Mouse (Mus musculus) liver, adult (tissue): Measurements from ENCODE around the gene Cxxc4.
A peak's percentile ranks its signal among the peaks of the same experiment; 100 is the strongest.

Experiments
- GATA4 ChIP-seq: IDR thresholded peaks from 2 replicates; pipeline ENCODE4 v1.6.1; 2014; ENCODE audit warnings: mild to moderate bottlenecking, low read length; ENCODE audit not compliant: insufficient replicate concordance

The Cxxc4 gene

DNA sequence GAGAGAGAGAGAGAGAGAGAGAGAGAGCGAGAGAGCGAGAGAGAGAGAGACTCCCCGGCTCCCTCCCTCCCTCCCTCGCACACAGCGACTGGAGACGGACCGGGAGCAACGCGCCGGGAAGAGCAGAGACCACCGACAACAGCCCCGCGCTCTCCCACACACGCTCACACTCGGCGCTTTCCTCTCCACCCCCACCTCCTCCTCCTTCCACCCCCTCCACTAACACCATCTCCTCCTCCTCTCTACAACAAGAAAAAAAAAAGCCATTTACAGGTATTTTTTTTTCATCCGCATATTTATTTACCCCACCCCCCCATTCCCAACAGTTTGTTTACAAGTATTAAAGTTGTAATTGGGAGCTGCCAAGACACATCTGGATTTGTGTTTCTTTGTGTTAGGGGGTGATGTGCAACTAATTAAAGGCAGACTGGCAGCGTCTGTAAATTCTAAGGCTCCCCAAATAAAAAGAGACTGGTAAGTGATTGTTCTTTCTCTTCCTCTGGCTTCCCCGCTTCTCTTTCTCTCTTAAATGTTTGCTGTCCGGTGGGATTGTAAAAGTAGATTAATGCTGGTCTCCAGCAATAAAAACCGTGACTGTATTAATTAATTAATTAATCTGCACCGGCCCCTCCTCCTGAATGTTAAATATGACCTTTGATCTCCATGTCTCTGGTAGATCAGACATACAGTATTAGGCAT is at the start of gene Cxxc4:
TSS of gene Cxxc4 (plus strand) at position 71 of the 699 bp plus-strand sequence.
- no peak for TF ChIP-seq GATA4

DNA sequence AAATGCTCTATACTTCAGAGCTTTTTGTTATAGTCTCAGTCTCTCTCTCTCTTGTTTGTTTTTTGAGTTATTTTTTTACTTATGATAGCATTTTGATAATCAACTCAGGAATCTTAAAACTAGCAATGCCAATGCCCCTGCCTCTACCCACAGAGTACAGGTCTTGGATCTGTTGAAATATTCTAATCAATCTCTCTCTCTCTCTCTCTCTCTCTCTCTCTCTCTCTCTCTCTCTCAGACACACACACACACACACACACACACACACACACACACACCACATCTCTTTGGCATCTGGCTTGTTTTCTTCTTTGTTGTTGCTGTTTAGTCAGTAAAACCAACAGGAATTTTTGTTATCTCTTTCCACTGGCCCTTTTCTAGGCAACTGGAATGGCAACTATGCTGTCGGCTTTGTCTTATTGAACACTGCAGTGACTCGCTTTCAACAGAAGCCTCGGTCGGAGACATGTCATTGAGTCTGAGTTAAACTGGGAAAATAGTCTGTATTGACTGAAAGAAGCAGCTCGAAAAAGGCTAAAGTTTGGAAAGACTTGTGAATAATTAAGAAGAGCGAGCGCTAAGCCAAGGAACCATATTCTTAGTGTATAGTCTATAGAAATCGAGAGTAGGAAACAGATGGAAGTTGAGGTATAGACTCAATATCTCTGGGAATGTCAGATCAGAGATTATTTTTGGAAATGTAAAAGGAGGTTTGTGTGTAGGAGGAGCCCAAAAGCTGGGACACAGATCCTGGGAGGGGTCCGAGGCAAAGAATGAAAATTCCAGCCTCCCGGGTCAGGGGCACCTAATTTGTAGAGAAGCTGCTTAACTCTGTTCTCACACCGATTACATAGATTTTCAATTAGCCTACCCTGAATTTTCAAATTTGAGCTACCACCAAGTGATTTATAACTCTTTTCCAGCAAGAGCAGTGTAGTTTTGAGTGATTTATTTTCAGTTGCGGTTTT is 47.0 kb upstream of the Cxxc4 start:
- TF ChIP-seq GATA4, result no peak

DNA sequence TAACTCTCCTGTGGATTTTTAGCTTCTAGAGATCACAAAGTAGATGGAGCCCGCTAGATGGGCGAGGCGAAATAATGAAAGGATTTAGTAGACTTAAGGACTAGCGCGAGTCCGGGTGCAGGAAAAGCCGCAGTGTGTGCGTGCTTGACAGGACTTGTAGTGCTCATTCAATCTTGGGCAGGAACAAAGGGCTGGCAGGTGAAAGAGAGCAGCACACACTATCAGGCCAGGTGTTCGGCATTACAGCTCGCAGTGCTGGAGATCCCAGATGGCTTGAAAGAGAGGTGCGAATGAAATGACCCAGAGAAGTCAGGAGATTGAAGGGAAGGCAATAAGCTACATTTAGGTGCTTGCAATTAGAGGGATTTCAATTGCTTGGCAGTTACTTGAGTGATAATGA is 46.2 kb upstream of the Cxxc4 start:
- TF ChIP-seq GATA4, result no peak

DNA sequence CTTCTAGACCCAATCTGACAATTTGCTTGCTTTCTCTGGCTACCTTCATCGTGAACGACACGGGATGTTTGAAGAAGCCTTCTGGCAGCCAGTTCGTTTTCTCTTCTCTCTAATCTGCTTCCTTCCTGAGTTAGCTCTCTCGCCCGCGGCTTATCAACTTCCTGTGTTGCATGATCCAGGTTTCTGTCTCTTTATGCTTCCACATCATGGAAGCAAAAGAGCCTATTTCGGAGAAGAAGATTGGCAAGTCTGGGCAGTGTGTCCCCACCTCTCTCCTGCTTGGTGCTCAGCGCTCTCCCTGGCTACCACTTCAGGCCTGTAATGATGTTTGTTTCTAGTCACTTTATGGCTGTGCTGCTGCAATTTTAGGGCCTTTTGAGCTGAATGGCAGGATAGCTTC is 36.4 kb upstream of the Cxxc4 start:
- peak; percentile 86; the same call in 1 of the 2 replicates for TF ChIP-seq GATA4

DNA sequence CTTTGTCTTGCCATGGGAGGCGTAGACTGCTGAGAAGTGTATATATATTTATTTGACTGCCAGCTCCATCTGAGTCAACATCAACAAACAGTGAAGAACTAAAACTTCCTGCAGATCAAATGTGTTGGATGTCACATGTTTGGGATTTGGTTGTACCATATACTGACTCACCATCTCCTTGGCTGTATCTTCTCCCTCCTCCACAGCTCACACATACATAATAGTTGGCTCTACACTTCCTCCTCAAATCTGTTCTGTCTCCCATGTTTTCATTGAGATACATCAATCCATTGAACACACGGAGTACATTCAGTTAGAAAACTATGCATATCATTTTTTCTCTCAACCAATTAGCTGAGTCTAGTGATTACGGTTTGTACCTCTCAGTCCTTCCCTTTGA is 29.7 kb upstream of the Cxxc4 start:
- no peak for TF ChIP-seq GATA4

DNA sequence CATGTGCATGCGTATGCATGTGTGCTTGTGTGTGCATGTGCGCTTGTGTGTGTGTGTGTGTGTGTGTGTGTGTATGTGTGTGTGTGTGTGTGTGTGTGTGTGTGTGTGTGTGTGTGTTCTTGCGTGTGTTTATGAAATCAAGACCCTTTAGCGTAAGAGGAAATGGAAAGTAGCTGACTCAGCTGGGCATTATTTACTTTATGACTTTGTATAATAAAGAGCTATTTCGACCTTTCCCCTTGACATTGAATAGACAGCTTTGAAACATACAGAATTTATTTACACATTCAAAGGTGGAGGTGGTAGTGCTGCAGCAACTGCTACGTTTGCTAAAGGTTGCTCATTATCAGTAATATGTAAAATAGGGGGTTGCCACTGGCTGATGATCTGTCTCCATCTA is 25.3 kb upstream of the Cxxc4 start:
- no peak for TF ChIP-seq GATA4

DNA sequence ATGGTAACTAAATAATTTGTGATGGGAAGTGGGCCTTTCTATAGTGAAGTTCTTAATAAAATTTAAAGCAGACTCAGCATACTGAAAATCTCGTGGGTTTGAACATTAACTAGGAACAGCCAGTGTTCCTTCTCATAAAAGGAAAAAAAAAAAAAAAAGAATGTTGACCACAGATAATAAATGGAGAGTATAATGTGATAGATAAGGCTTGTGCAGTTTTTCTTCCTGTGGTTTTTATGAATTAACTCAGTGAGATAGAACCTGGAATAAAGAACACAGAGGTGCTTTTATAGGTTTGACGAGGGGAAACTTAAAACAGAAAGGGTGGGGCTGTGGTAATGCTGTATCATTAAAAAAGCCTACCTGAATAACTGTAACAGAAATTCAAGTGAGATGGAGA is 15.3 kb upstream of the Cxxc4 start:
- no peak for TF ChIP-seq GATA4

DNA sequence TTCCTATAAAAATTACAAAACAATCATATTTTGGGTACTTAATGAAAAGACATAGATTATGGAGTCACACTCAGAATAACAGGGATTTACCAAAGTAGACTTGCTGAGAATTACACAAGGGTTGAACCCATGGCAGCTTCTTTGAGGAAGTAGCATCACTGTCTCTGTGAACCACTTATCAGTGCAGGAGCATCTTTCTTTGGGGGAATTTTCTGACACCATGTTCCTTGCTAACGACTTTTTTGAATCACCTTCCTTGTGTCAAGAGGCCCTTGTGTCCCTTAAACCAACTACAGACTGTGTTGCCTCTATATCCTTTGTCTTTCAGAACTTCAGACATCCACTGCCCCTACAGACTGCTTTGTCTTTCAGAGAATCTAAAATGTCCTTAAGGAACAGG is 13.7 kb upstream of the Cxxc4 start:
- TF ChIP-seq GATA4, result no peak

DNA sequence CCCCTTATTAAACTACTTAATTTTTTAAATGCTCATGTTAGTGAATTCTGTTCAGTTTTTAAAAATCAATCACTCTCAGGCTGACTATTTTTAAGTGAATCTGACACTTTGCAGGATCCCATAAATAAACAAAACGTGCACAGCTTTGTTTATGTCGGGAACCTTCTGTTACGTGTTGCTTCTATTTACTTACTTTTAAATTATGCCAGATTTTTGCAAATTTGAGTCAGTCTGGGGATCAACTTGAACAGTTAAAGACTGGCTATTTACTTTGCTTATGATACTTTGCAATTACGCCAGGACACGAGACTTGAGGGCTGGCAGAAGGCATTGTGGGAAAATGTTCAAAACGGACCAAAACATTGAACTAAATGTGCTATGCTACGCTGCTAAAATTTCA is 12.3 kb upstream of the Cxxc4 start:
- no peak for TF ChIP-seq GATA4

DNA sequence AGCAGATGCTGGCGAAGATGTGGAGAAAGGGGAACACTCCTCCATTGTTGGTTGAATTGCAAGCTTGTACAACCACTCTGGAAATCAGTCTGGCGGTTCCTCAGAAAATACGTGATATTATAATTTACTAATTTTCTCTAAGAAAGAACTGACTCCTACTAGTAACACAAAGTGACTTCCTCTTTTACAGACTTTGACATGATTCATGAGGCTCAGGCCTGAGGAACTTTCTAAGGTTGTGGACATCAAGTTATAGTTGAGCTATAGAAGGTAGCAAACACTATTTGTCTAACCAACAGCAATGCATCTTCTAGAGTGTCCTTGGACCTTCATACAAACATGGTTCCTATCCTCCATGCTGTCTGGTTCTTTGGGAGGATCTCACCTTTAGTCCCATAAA is 10.4 kb upstream of the Cxxc4 start:
- no peak for TF ChIP-seq GATA4

DNA sequence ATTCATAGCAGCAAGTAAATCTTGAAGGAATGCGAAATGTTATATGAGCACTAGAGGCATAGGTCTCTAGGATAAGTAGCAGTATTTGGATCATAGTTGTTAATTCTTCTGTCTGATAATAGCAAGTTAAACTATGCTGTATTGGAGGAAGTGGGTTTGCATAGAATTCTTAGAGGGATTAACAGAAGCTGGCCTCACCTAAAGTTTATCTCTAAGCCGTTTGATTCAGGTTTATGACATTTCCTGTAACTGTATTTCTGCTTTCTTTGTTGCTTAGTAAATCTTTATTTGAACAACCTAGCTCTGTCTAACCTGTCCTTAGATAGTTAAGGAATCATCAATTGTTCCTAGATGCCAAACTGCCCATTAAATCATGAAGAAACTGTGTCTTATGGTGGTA is 3.5 kb upstream of the Cxxc4 start:
- no peak for TF ChIP-seq GATA4

DNA sequence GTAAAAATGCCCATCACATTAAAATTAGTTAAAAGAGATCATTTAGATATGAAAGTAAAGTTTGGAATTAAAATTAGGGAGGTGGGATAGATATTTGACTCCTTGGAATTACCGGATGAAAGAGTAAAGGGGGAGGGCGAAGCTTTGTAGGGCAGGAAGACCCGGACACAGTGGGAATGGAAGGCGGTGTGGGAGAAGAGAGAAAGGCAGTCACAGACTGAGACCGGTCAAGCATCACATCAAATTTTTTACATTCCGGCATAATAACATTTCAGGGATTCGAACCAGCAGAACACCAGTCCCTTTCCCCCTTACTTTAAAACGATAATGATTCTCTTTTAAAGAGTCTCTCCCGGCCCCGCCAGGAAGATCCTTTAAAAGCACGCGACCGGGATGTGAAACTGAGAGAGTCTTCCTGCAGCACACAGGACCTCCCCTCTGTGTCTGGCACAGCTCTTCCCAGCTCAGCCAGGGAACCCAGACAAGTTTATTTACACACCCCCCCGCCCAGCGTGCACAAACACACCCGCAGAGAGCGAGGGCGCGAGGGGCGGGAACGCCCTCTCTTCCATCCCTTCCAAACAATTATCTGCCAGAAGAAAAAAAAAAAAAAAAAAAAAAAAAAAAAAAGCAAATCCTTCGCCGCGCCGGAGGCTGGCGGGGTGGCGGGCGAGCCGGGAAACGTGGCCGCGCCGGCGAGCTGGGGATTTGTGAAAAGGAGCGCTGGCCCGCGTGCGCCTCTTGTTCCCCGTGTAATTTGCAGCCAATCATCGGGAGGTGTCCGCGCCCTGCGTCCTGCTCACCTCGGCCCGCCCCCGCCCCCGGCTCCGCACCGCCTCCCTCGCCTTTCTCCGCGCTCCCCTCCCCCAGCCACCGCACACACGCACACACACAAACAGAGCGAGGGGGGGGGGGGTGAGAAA is 532 bp upstream of the Cxxc4 start:
- TF ChIP-seq GATA4, result no peak

DNA sequence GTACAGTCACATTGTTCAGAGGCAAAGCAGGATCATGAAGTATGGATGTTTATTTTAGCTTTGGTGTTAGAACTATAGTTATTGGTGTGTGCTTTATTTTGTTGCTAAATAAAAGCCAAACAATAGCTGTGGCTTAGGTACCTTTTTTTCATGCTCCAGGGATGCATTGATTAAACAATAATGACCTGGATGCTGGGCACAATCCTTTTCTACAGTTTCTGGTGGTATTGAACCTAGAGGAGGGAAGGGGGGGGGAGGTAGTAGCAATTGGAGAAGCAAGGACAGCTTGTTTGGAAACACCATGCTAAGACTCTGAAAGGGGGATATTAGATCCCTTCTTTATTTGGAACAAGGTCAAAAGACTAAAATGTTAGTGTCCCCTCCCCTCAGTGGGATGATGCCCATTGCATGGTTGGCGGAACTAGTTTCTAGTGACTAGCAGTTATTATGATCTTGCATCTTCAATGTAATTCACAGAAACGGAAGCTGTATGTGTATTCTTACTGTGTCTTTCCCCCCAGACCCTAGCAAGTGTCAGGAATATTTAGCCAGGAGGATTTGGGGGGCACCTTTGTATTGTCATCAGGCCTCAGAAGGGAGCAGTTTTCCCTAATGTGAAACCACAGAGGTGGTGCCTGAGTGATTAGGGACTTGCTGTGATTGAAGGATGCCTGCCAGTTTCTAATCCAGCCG is 975 bp downstream of the Cxxc4 start:
- no peak for TF ChIP-seq GATA4

DNA sequence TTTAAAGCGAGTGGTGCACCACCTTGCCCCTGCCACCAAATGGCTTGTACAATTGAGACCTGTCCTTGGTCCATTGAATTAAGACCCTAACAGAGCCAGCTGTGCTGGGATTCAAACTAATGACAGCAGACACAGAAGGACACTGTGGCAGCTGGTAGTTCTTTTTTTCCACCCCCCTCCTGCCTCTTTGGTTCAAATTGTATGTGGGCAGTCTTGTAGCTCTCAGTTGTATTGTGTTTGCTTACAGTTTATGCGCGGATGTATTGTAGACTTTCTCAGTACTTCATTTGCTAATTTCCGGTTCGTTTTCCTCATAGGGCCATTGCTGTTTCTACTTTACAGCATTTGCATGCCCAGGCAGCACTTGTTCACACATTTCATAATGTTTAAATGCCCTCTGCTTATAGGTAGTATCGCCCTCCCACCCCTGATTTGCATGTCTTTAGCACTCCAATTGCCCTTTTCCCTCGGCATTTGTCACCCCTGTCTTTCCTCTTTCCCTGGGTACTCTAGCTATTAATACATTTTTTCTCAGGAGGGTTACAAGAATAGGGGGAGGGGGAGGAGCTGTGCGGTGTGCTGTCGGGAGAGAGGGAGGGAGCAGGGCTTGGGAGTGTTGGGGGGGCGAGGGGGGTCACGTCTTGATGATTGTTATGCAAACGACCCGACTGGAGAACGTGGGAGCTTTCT is 2.5 kb downstream of the Cxxc4 start:
- no peak for TF ChIP-seq GATA4

DNA sequence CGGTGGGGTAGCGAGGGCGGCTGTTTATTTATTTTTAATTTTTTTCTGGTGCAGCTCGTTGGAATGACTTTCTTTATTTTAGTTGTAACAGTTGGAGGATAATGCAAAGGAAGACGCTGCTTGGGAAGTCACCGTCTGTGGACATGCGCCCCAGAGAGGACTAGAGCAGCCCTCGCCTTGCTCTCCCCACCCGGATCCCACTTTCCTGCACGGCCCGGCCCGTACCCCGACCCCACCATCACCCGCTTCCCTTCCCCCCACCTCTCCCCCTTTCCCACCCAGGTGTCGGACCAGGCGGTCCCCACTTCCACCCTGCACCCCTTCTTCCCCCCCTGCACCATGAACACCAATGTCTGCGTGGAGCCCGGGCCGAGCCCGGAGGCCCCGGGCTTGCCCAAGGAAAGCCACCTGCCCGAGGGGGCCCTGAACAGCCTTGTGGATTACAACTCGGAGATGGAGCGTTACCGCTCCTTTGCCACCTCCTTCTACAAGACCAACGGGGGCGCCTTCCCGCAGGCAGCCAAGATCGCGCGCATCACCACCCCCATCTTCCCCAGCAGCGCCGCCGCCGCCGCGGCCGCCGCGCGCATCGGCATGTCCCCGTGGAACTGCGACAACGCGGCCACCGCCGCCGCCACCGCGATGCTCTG is 3.2 kb downstream of the Cxxc4 start:
- no peak for TF ChIP-seq GATA4
